Mouse (Mus musculus) stomach, embryonic 15.5 days (tissue): ENCODE data around the gene Nudt4. TPM values are rescaled to one million over a fixed set of nuclear protein-coding genes. Genes with fewer than 3 reads are reported as not detected.
A peak's percentile ranks its signal among the peaks of the same experiment; 100 is the strongest.

Experiments used
- ATAC-seq: fragments of 200-750 bp; cut with Nextera tagmentation; 2 replicates; pipeline ENCODE4 v1.8.0; 2017; ENCODE audit warnings: low read depth, moderate number of reproducible peaks, moderate TSS enrichment; ENCODE audit not compliant: insufficient read depth, low FRiP score
- H3K27ac ChIP-seq: fragments of 300-500 bp; sonication (generic); 2 replicates; pipeline ENCODE4 v1.5.1; 2015; ENCODE audit warnings: mild to moderate bottlenecking, inconsistent platforms
- H3K27me3 ChIP-seq: fragments of 300-500 bp; sonication (generic); replicated peaks from 2 replicates; pipeline ENCODE4 v1.6.1; 2015; ENCODE audit warnings: inconsistent platforms
- H3K36me3 ChIP-seq: fragments of 300-500 bp; sonication (generic); 2 replicates; pipeline ENCODE4 v1.6.1; 2015; ENCODE audit warnings: inconsistent platforms
- H3K4me1 ChIP-seq: fragments of 300-500 bp; sonication (generic); 2 replicates; pipeline ENCODE4 v1.6.1; 2015; ENCODE audit warnings: inconsistent platforms
- H3K4me2 ChIP-seq: fragments of 300-500 bp; sonication (generic); 2 replicates; pipeline ENCODE4 v1.6.1; 2015; ENCODE audit warnings: mild to moderate bottlenecking, inconsistent platforms
- H3K4me3 ChIP-seq: fragments of 300-500 bp; sonication (generic); replicated peaks from 2 replicates; pipeline ENCODE4 v1.5.1; 2015; ENCODE audit warnings: inconsistent platforms
- H3K9ac ChIP-seq: fragments of 300-500 bp; sonication (generic); 2 replicates; pipeline ENCODE4 v1.6.1; 2015; ENCODE audit warnings: inconsistent platforms
- H3K9me3 ChIP-seq: fragments of 300-500 bp; sonication (generic); 2 replicates; pipeline ENCODE4 v1.6.1; 2016; ENCODE audit warnings: inconsistent platforms
- WGBS: fragments of 180-500 bp; shearing (Covaris S2); methylation state at CpG from one replicate; pipeline ENCODE4 v1.1.7; 2015; 5-methylcytosine and 5-hydroxymethylcytosine counted together
- polyA plus RNA-seq: library from polyadenylated mRNA; unstranded; fragments of >200 nt; fragmentation: Nextera tagmentation; extraction: Ambion mirVana; gene quantifications from 2 replicates; pipeline ENCODE4 v1.2.1, GENCODE M21; 2015

Gene Nudt4
- polyA plus RNA-seq, result 61.9 and 63.7 TPM in 2 replicates

GRCm38 (mm10) chr10:95563851-95564845, at the start of gene Nudt4:
Gene Nudt4 (minus strand): TSS chr10:95564146.
- Histone ChIP-seq H3K4me3 (peak within 1 kb of the TSS; percentile 83), H3K27ac (peak within 1 kb of the TSS; percentile 91), H3K4me2 (peak within 1 kb of the TSS; percentile 79), H3K9ac (peak within 1 kb of the TSS; percentile 82), H3K4me1 (peaks cover 20% of the 10 kb centered on the region; the same call in 1 of the 2 replicates), H3K9me3 (no peaks in the 10 kb centered on the region), H3K27me3 (no peaks in the 10 kb centered on the region), H3K36me3 (no peaks in the 10 kb centered on the region)
- WGBS, result 1% methylated on average over 86 of the region's 97 CpGs
- peak; percentile 92 for ATAC-seq

GRCm38 (mm10) chr10:95611331-95611721, 47.4 kb upstream of the Nudt4 start:
- WGBS, result 57% methylated on average over 10 of the region's 10 CpGs
- no peaks in the 10 kb centered on the region for H3K36me3 ChIP-seq
- no peaks in the 10 kb centered on the region for H3K4me1 ChIP-seq
- no peak for ATAC-seq
- H3K27ac ChIP-seq, result no peak overlapping the region
- no peaks in the 10 kb centered on the region for H3K27me3 ChIP-seq
- H3K4me2 ChIP-seq, result no peak overlapping the region
- no peak overlapping the region for H3K9ac ChIP-seq
- no peaks in the 10 kb centered on the region for H3K9me3 ChIP-seq
- H3K4me3 ChIP-seq, result no peak overlapping the region

GRCm38 (mm10) chr10:95610666-95611330, 46.9 kb upstream of the Nudt4 start:
- H3K4me2 ChIP-seq, result no peak overlapping the region
- no peak overlapping the region for H3K9ac ChIP-seq
- no peak overlapping the region for H3K27ac ChIP-seq
- no peak for ATAC-seq
- H3K4me3 ChIP-seq, result no peak overlapping the region
- H3K27me3 ChIP-seq, result no peaks in the 10 kb centered on the region
- H3K9me3 ChIP-seq, result no peaks in the 10 kb centered on the region
- H3K36me3 ChIP-seq, result no peaks in the 10 kb centered on the region
- no peaks in the 10 kb centered on the region for H3K4me1 ChIP-seq
- 49% methylated on average over 16 of the region's 16 CpGs for WGBS

- Histone ChIP-seq H3K9ac (no peak overlapping the region), H3K4me2 (no peak overlapping the region; the same call in 1 of the 2 replicates), H3K36me3 (no peaks in the 10 kb centered on the region), H3K27ac (no peak overlapping the region), H3K9me3 (no peaks in the 10 kb centered on the region), H3K4me1 (0 out of 2 replicates have a peak, but pooled peaks cover 5% of the 10 kb centered on the region), H3K27me3 (no peaks in the 10 kb centered on the region), H3K4me3 (no peak overlapping the region)
- WGBS, result 46% methylated on average over 22 of the region's 22 CpGs
- ATAC-seq, result no peak
These were observed 41.1 kb upstream of the Nudt4 start for GRCm38 (mm10) chr10:95604979-95605613.

- ATAC-seq, result peak; percentile 69; the same call in 1 of the 2 replicates
- no peaks in the 10 kb centered on the region for H3K27me3 ChIP-seq
- no peaks in the 10 kb centered on the region for H3K9me3 ChIP-seq
- H3K27ac ChIP-seq, result no peak overlapping the region
- 19% methylated on average over 5 of the region's 5 CpGs for WGBS
- no peak overlapping the region for H3K4me2 ChIP-seq
- no peak overlapping the region for H3K9ac ChIP-seq
- no peak overlapping the region for H3K4me3 ChIP-seq
- H3K4me1 ChIP-seq, result 0 out of 2 replicates have a peak, but pooled peaks cover 5% of the 10 kb centered on the region
- H3K36me3 ChIP-seq, result no peaks in the 10 kb centered on the region
These were observed 36.6 kb upstream of the Nudt4 start for GRCm38 (mm10) chr10:95600527-95600926.

- H3K4me1 ChIP-seq, result no peaks in the 10 kb centered on the region
- H3K9ac ChIP-seq, result no peak overlapping the region
- H3K36me3 ChIP-seq, result no peaks in the 10 kb centered on the region
- ATAC-seq, result no peak
- H3K27me3 ChIP-seq, result no peaks in the 10 kb centered on the region
- H3K27ac ChIP-seq, result no peak overlapping the region
- H3K4me2 ChIP-seq, result no peak overlapping the region
- 73% methylated on average over 7 of the region's 7 CpGs for WGBS
- H3K9me3 ChIP-seq, result no peaks in the 10 kb centered on the region
- no peak overlapping the region for H3K4me3 ChIP-seq
These were observed 35.8 kb upstream of the Nudt4 start for GRCm38 (mm10) chr10:95599740-95600139.

GRCm38 (mm10) chr10:95598056-95598587, 34.2 kb upstream of the Nudt4 start:
- 78% methylated on average over 15 of the region's 15 CpGs for WGBS
- no peak for ATAC-seq
- H3K27me3 ChIP-seq, result no peaks in the 10 kb centered on the region
- no peaks in the 10 kb centered on the region for H3K4me1 ChIP-seq
- H3K4me2 ChIP-seq, result no peak overlapping the region
- H3K9me3 ChIP-seq, result no peaks in the 10 kb centered on the region
- H3K4me3 ChIP-seq, result no peak overlapping the region
- H3K9ac ChIP-seq, result no peak overlapping the region
- H3K27ac ChIP-seq, result no peak overlapping the region
- H3K36me3 ChIP-seq, result no peaks in the 10 kb centered on the region

GRCm38 (mm10) chr10:95595852-95596639, 32.1 kb upstream of the Nudt4 start:
- Histone ChIP-seq H3K4me2 (no peak overlapping the region), H3K9me3 (no peaks in the 10 kb centered on the region), H3K4me3 (no peak overlapping the region), H3K4me1 (no peaks in the 10 kb centered on the region), H3K27ac (no peak overlapping the region), H3K36me3 (no peaks in the 10 kb centered on the region), H3K27me3 (no peaks in the 10 kb centered on the region), H3K9ac (no peak overlapping the region)
- WGBS, result 50% methylated on average over 8 of the region's 8 CpGs
- no peak for ATAC-seq

GRCm38 (mm10) chr10:95594414-95594813, 30.5 kb upstream of the Nudt4 start:
- Histone ChIP-seq H3K27me3 (no peaks in the 10 kb centered on the region), H3K27ac (no peak overlapping the region), H3K9me3 (no peaks in the 10 kb centered on the region), H3K4me2 (no peak overlapping the region), H3K9ac (no peak overlapping the region), H3K36me3 (no peaks in the 10 kb centered on the region), H3K4me3 (no peak overlapping the region), H3K4me1 (no peaks in the 10 kb centered on the region)
- 58% methylated on average over 9 of the region's 11 CpGs for WGBS
- no peak for ATAC-seq

GRCm38 (mm10) chr10:95591257-95591656, 27.3 kb upstream of the Nudt4 start:
- no peak overlapping the region for H3K4me3 ChIP-seq
- WGBS, result 72% methylated on average over 4 of the region's 4 CpGs
- no peak for ATAC-seq

GRCm38 (mm10) chr10:95590196-95590595, 26.2 kb upstream of the Nudt4 start:
- Histone ChIP-seq H3K9me3 (no peaks in the 10 kb centered on the region), H3K36me3 (no peaks in the 10 kb centered on the region), H3K27ac (no peak overlapping the region), H3K4me1 (no peaks in the 10 kb centered on the region), H3K9ac (no peak overlapping the region), H3K4me3 (no peak overlapping the region), H3K27me3 (no peaks in the 10 kb centered on the region), H3K4me2 (no peak overlapping the region)
- no peak for ATAC-seq
- 65% methylated on average over 6 of the region's 6 CpGs for WGBS

More at GRCm38 (mm10) chr10:95591257-95591656, 27.3 kb upstream of the Nudt4 start:
- no peak overlapping the region for H3K27ac ChIP-seq
- no peak overlapping the region for H3K9ac ChIP-seq
- H3K4me2 ChIP-seq, result no peak overlapping the region
- H3K27me3 ChIP-seq, result no peaks in the 10 kb centered on the region
- no peaks in the 10 kb centered on the region for H3K4me1 ChIP-seq
- H3K36me3 ChIP-seq, result no peaks in the 10 kb centered on the region
- H3K9me3 ChIP-seq, result no peaks in the 10 kb centered on the region
